Mouse (Mus musculus): ENCODE measurements around the gene Actr1b. TPM values are rescaled to one million over a fixed set of nuclear protein-coding genes. Genes with fewer than 3 reads are reported as not detected.
A peak's percentile ranks its signal among the peaks of the same experiment; 100 is the strongest.

Actr1b gene
- polyA plus RNA-seq, 1 experiment from 2014 or later, result 74.1 TPM

GRCm38 (mm10) chr1:36691271-36692155 lies 22.7 kb downstream of the Actr1b start, which contains the start of gene Cox5b:
TSS of gene Cox5b (plus strand) at chr1:36691449.
- peak; percentile 97 for DNase-seq (ENCODE audit: low spot score)
- H3K9ac ChIP-seq (ENCODE audit: low read depth, low read length), result peak within 1 kb of the TSS; percentile 90
- H3K36me3 ChIP-seq (ENCODE audit: control insufficient read depth, insufficient read depth, low read length), result peaks cover 9% of the 10 kb centered on the region
- H3K4me2 ChIP-seq, result peak within 1 kb of the TSS; percentile 93
- H3K9me3 ChIP-seq (ENCODE audit: control insufficient read depth, low read length), result no peaks in the 10 kb centered on the region
- under 1% methylated on average over 65 of the region's 68 CpGs for WGBS
- H3K4me3 ChIP-seq (ENCODE audit: low read depth, low read length), result peak within 1 kb of the TSS; percentile 93
- peaks cover 7% of the 10 kb centered on the region for H3K4me1 ChIP-seq (replicated peaks; ENCODE audit: control insufficient read depth, insufficient read depth, low read length)
- no peaks in the 10 kb centered on the region for H3K27me3 ChIP-seq (replicated peaks; ENCODE audit: control insufficient read depth, insufficient read depth, low read length)
- peak; percentile 95 for ATAC-seq (replicated peaks; ENCODE audit: low FRiP score)
- H3K27ac ChIP-seq (ENCODE audit: low read depth, low read length), result peak within 1 kb of the TSS; percentile 66; the same call in 1 of the 2 replicates

GRCm38 (mm10) chr1:36690671-36691235 lies 23.5 kb downstream of the Actr1b start:
- H3K4me3 ChIP-seq (ENCODE audit: low read depth, low read length), result peak overlapping the region; percentile 93
- ATAC-seq (replicated peaks; ENCODE audit: low FRiP score) (peak; percentile 24), DNase-seq (ENCODE audit: low spot score) (no peak)
- peak overlapping the region; percentile 35; the same call in 1 of the 2 replicates for H3K27ac ChIP-seq (ENCODE audit: low read depth, low read length)
- peak overlapping the region; percentile 66 for H3K9ac ChIP-seq (ENCODE audit: low read depth, low read length)
- peaks cover 7% of the 10 kb centered on the region for H3K4me1 ChIP-seq (replicated peaks; ENCODE audit: control insufficient read depth, insufficient read depth, low read length)
- WGBS, result 61% methylated on average over 11 of the region's 11 CpGs
- H3K4me2 ChIP-seq, result peak overlapping the region; percentile 93
- H3K27me3 ChIP-seq (replicated peaks; ENCODE audit: control insufficient read depth, insufficient read depth, low read length), result no peaks in the 10 kb centered on the region
- H3K36me3 ChIP-seq (ENCODE audit: control insufficient read depth, insufficient read depth, low read length), result peaks cover 9% of the 10 kb centered on the region
- no peaks in the 10 kb centered on the region for H3K9me3 ChIP-seq (ENCODE audit: control insufficient read depth, low read length)

- Histone ChIP-seq H3K27ac (ENCODE audit: low read depth, low read length) (no peak overlapping the region), H3K4me1 (replicated peaks; ENCODE audit: control insufficient read depth, insufficient read depth, low read length) (no peaks in the 10 kb centered on the region)
- ATAC-seq (replicated peaks; ENCODE audit: low FRiP score), result peak; percentile 80
Observed at GRCm38 (mm10) chr1:36683810-36684467, 30.3 kb downstream of the Actr1b start.

GRCm38 (mm10) chr1:36682620-36683355 lies 31.4 kb downstream of the Actr1b start, which contains the start of gene Fam178b:
TSS of gene Fam178b (minus strand) at chr1:36683183.
- no peak for DNase-seq (ENCODE audit: low spot score)
- H3K4me2 ChIP-seq, result no peak within 1 kb of the TSS
- no peak for ATAC-seq (replicated peaks; ENCODE audit: low FRiP score)
- H3K36me3 ChIP-seq (ENCODE audit: control insufficient read depth, insufficient read depth, low read length), result no peaks in the 10 kb centered on the region
- no peak within 1 kb of the TSS for H3K27ac ChIP-seq (ENCODE audit: low read depth, low read length)
- H3K4me3 ChIP-seq (ENCODE audit: low read depth, low read length), result no peak within 1 kb of the TSS
- no peaks in the 10 kb centered on the region for H3K9me3 ChIP-seq (ENCODE audit: control insufficient read depth, low read length)
- H3K4me1 ChIP-seq (replicated peaks; ENCODE audit: control insufficient read depth, insufficient read depth, low read length), result no peaks in the 10 kb centered on the region
- 90% methylated on average over 39 of the region's 39 CpGs for WGBS
- no peak within 1 kb of the TSS for H3K9ac ChIP-seq (ENCODE audit: low read depth, low read length)
- no peaks in the 10 kb centered on the region for H3K27me3 ChIP-seq (replicated peaks; ENCODE audit: control insufficient read depth, insufficient read depth, low read length)

More at GRCm38 (mm10) chr1:36683810-36684467, 30.3 kb downstream of the Actr1b start:
- 12% methylated on average over 13 of the region's 13 CpGs for WGBS
- no peak overlapping the region for H3K9ac ChIP-seq (ENCODE audit: low read depth, low read length)
- no peak overlapping the region for H3K4me2 ChIP-seq
- DNase-seq (ENCODE audit: low spot score), result peak; percentile 62
- no peaks in the 10 kb centered on the region for H3K9me3 ChIP-seq (ENCODE audit: control insufficient read depth, low read length)
- H3K27me3 ChIP-seq (replicated peaks; ENCODE audit: control insufficient read depth, insufficient read depth, low read length), result no peaks in the 10 kb centered on the region
- no peaks in the 10 kb centered on the region for H3K36me3 ChIP-seq (ENCODE audit: control insufficient read depth, insufficient read depth, low read length)
- no peak overlapping the region for H3K4me3 ChIP-seq (ENCODE audit: low read depth, low read length)

- DNase-seq (ENCODE audit: low spot score) (no peak), ATAC-seq (replicated peaks; ENCODE audit: low FRiP score) (no peak)
- no peaks in the 10 kb centered on the region for H3K27me3 ChIP-seq (replicated peaks; ENCODE audit: control insufficient read depth, insufficient read depth, low read length)
- H3K4me1 ChIP-seq (replicated peaks; ENCODE audit: control insufficient read depth, insufficient read depth, low read length), result no peaks in the 10 kb centered on the region
- no peak overlapping the region for H3K9ac ChIP-seq (ENCODE audit: low read depth, low read length)
- no peaks in the 10 kb centered on the region for H3K36me3 ChIP-seq (ENCODE audit: control insufficient read depth, insufficient read depth, low read length)
- no peak overlapping the region for H3K4me3 ChIP-seq (ENCODE audit: low read depth, low read length)
- H3K27ac ChIP-seq (ENCODE audit: low read depth, low read length), result no peak overlapping the region
- 81% methylated on average over 7 of the region's 7 CpGs for WGBS
- H3K9me3 ChIP-seq (ENCODE audit: control insufficient read depth, low read length), result no peaks in the 10 kb centered on the region
- no peak overlapping the region for H3K4me2 ChIP-seq
Observed at GRCm38 (mm10) chr1:36680893-36681292, 33.3 kb downstream of the Actr1b start.

- H3K9me3 ChIP-seq (ENCODE audit: control insufficient read depth, low read length), result no peaks in the 10 kb centered on the region
Observed at GRCm38 (mm10) chr1:36674936-36675335, 39.3 kb downstream of the Actr1b start.

GRCm38 (mm10) chr1:36672648-36673350 lies 41.4 kb downstream of the Actr1b start:
- no peak overlapping the region for H3K4me3 ChIP-seq (ENCODE audit: low read depth, low read length)
- H3K27me3 ChIP-seq (replicated peaks; ENCODE audit: control insufficient read depth, insufficient read depth, low read length), result no peaks in the 10 kb centered on the region
- H3K4me2 ChIP-seq, result no peak overlapping the region
- no peak for DNase-seq (ENCODE audit: low spot score)
- peaks cover 17% of the 10 kb centered on the region for H3K4me1 ChIP-seq (replicated peaks; ENCODE audit: control insufficient read depth, insufficient read depth, low read length)
- H3K9ac ChIP-seq (ENCODE audit: low read depth, low read length), result no peak overlapping the region
- H3K27ac ChIP-seq (ENCODE audit: low read depth, low read length), result no peak overlapping the region
- no peaks in the 10 kb centered on the region for H3K9me3 ChIP-seq (ENCODE audit: control insufficient read depth, low read length)
- no peak for ATAC-seq (replicated peaks; ENCODE audit: low FRiP score)
- 70% methylated on average over 16 of the region's 16 CpGs for WGBS
- H3K36me3 ChIP-seq (ENCODE audit: control insufficient read depth, insufficient read depth, low read length), result no peaks in the 10 kb centered on the region

More at GRCm38 (mm10) chr1:36674936-36675335, 39.3 kb downstream of the Actr1b start:
- H3K27ac ChIP-seq (ENCODE audit: low read depth, low read length), result no peak overlapping the region
- WGBS, result 51% methylated on average over 3 of the region's 3 CpGs
- H3K4me1 ChIP-seq (replicated peaks; ENCODE audit: control insufficient read depth, insufficient read depth, low read length), result peaks cover 11% of the 10 kb centered on the region
- H3K36me3 ChIP-seq (ENCODE audit: control insufficient read depth, insufficient read depth, low read length), result no peaks in the 10 kb centered on the region
- H3K9ac ChIP-seq (ENCODE audit: low read depth, low read length), result no peak overlapping the region
- ATAC-seq (replicated peaks; ENCODE audit: low FRiP score), result no peak
- no peaks in the 10 kb centered on the region for H3K27me3 ChIP-seq (replicated peaks; ENCODE audit: control insufficient read depth, insufficient read depth, low read length)
- no peak overlapping the region for H3K4me2 ChIP-seq
- DNase-seq (ENCODE audit: low spot score), result no peak
- no peak overlapping the region for H3K4me3 ChIP-seq (ENCODE audit: low read depth, low read length)
